ENCODE assay signal across 10 mouse cellular contexts in the genomic region with DNA sequence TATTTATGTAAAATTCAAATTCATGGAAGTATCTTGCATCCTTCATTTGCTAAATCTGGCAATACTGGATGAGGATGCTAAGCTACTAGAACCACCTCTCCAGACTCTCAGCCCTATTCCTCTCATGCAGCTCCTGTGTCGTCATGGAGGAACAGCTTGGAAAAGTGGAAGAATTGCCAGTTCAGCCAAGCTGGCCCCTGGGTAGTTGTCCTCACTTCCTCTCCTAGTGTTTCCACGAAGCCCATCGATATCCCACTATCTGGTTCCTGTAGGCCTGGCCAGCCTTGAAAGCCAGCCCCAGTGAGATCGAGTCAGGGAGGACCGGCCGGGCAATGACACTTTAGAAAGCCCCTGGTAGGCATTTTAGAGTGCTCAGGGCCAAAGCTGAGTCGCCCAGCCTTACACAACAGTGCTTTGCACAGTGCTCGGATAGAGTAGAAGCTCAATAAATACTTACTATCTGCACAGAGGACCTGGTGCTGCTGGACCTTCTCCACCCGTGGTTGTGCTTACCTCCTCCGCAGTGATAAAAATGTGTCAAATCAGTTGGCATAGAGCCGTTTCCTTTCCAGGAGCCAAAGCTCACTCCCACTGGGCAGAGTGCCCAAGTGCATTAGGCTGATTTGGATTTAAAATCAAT.
A peak's percentile ranks its signal among the peaks of the same experiment; 100 is the strongest.
DNase-seq lines count a peak whose midpoint lies in the region; ATAC-seq lines count a peak whose summit lies in the region.
"Had no signal": no experiment of that assay in that cellular context is flagged by ENCODE, and none has a peak within 500 bp of the region (broad histone marks: within the 10 kb centered on the region; RNA-seq: fewer than 3 reads in every experiment).

No protein-coding gene starts in this region.

- peaks cover 33% of the 10 kb centered on the region for H3K4me1 ChIP-seq in liver, embryonic 11.5 days (replicated peaks; ENCODE audit: control insufficient read depth, insufficient read depth, low read length)
- peaks cover 59% of the 10 kb centered on the region for H3K4me1 ChIP-seq in liver, embryonic 12.5 days
- H3K4me1 ChIP-seq in heart, embryonic 15.5 days (replicated peaks): peaks cover 80% of the 10 kb centered on the region

- H3K9ac ChIP-seq in liver, embryonic 11.5 days (ENCODE audit: low read depth, low read length): no peak overlapping the region
- no peak overlapping the region for H3K9ac ChIP-seq in liver, embryonic 12.5 days
- no peak overlapping the region for H3K9ac ChIP-seq in heart, embryonic 15.5 days
- H3K9ac ChIP-seq: stomach, embryonic 15.5 days had no signal

- peak; percentile 96 for DNase-seq in heart, adult 11 months
- DNase-seq in heart, postnatal 4 days: no peak
- DNase-seq in liver, embryonic 11.5 days (ENCODE audit: low spot score): peak; percentile 28
- DNase-seq in brain, embryonic 18.5 days (ENCODE audit: low read depth, low spot score): peak; percentile 50
- no peak for DNase-seq in gastrocnemius, adult 8-10 months (ENCODE audit: low spot score in 2 of 2)
- DNase-seq: lung, postnatal 10 days had no signal

- H3K27me3 ChIP-seq in liver, embryonic 11.5 days (replicated peaks; ENCODE audit: control insufficient read depth, insufficient read depth, low read length): no peaks in the 10 kb centered on the region
- H3K27me3 ChIP-seq in liver, embryonic 12.5 days (replicated peaks): no peaks in the 10 kb centered on the region
- no peaks in the 10 kb centered on the region for H3K27me3 ChIP-seq in heart, embryonic 15.5 days
- H3K27me3 ChIP-seq: stomach, embryonic 15.5 days had no signal

- no peak overlapping the region for H3K4me3 ChIP-seq in liver, embryonic 11.5 days (ENCODE audit: low read depth, low read length)
- H3K4me3 ChIP-seq in liver, embryonic 12.5 days: no peak overlapping the region
- H3K4me3 ChIP-seq in heart, embryonic 15.5 days: no peak overlapping the region
- H3K4me3 ChIP-seq: stomach, embryonic 15.5 days had no signal

- no peak overlapping the region for H3K4me2 ChIP-seq in liver, embryonic 11.5 days
- no peak overlapping the region for H3K4me2 ChIP-seq in liver, embryonic 12.5 days
- H3K4me2 ChIP-seq in heart, embryonic 15.5 days: no peak overlapping the region
- H3K4me2 ChIP-seq: stomach, embryonic 15.5 days had no signal

- no peak for ATAC-seq in liver, embryonic 11.5 days (replicated peaks; ENCODE audit: low FRiP score)
- no peak for ATAC-seq in liver, embryonic 12.5 days
- no peak for ATAC-seq in heart, embryonic 15.5 days (replicated peaks; ENCODE audit: insufficient number of reproducible peaks, insufficient read depth, low FRiP score, low read depth)

- H3K36me3 ChIP-seq in liver, embryonic 11.5 days (ENCODE audit: control insufficient read depth, insufficient read depth, low read length): no peaks in the 10 kb centered on the region
- H3K36me3 ChIP-seq in liver, embryonic 12.5 days: no peaks in the 10 kb centered on the region
- no peaks in the 10 kb centered on the region for H3K36me3 ChIP-seq in heart, embryonic 15.5 days
- H3K36me3 ChIP-seq: G1E; stomach, embryonic 15.5 days had no signal

- H3K27ac ChIP-seq in liver, embryonic 11.5 days (ENCODE audit: low read depth, low read length): no peak overlapping the region
- no peak overlapping the region for H3K27ac ChIP-seq in liver, embryonic 12.5 days
- H3K27ac ChIP-seq in heart, embryonic 15.5 days: peak overlapping the region; percentile 43

- no peaks in the 10 kb centered on the region for H3K9me3 ChIP-seq in liver, embryonic 11.5 days (ENCODE audit: control insufficient read depth, low read length)
- H3K9me3 ChIP-seq in liver, embryonic 12.5 days (replicated peaks): no peaks in the 10 kb centered on the region
- no peaks in the 10 kb centered on the region for H3K9me3 ChIP-seq in heart, embryonic 15.5 days (replicated peaks)
- H3K9me3 ChIP-seq: G1E; stomach, embryonic 15.5 days had no signal

- 60% methylated on average over 11 of the region's 11 CpGs for WGBS in liver, embryonic 11.5 days
- WGBS in liver, embryonic 12.5 days (ENCODE audit: insufficient replicate concordance): 45% methylated on average over 11 of the region's 11 CpGs
- 39% methylated on average over 11 of the region's 11 CpGs for WGBS in heart, embryonic 15.5 days

Comparison
In these comparisons a context has a peak if more than half of its experiments do, and no peak if none do; other contexts are left out.
1. DNase-seq: peak in heart, adult 11 months (single experiment), liver, embryonic 11.5 days (single experiment) and brain, embryonic 18.5 days (single experiment); none in heart, postnatal 4 days (single experiment) and gastrocnemius, adult 8-10 months (0 of 2).